Mouse (Mus musculus) erythroblast, embryonic 14.5 days (primary cell): Measurements from ENCODE around the gene Adcy7.

Experiments used
- GATA1 ChIP-seq: IDR thresholded peaks from 2 replicates; pipeline ENCODE4 v1.6.1; 2012; ENCODE audit warnings: low read length, inconsistent platforms, mixed read lengths
- TAL1 ChIP-seq: IDR thresholded peaks from 3 replicates; pipeline ENCODE4 v1.6.1; 2012; ENCODE audit warnings: low read length, inconsistent platforms, mixed read lengths

DNA sequence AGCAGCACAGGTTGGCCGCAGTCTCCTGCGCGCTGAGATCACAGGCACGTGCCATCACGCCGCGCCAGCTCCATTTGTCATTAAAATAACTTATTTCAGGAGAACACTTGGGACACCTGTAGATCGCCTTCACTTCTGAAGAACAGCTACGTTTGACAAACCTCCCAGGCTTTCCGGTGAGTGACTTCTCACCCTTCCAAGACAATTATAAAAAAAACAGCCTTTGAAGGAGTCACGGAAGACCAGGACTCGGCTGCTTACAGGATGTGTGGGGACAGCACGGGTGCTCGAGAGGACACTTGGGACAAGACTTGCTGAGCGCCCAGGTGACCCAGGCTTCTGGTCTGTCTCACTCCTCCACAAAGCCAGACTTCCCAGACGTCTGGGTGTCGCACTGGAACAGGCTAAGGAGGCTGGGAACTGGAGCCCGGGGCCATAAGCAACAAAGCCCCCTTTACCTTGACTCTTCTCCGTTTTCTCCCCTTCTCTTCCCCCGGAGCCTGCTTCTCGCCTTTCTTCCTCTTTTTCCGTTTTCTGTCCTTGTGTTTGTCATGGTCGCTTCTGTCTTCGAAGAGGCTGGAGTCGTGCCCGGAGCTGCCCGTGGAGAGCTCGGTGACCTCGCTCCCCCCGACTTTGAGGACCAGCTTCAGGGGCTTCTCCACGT, 89.0 kb downstream of the Adcy7 start:
- TF ChIP-seq GATA1 (no peak), TAL1 (no peak)
